Mouse (Mus musculus): ENCODE measurements around the gene Olfr1163. TPM values are rescaled to one million over a fixed set of nuclear protein-coding genes. Genes with fewer than 3 reads are reported as not detected.
"Not testable (repeated sequence)": the region's sequence is repeated elsewhere in the genome, so short reads cannot be mapped to it uniquely, and the experiment has no call there.

Gene Olfr1163
- not detected in 2 replicates for total RNA-seq (2017)

DNA sequence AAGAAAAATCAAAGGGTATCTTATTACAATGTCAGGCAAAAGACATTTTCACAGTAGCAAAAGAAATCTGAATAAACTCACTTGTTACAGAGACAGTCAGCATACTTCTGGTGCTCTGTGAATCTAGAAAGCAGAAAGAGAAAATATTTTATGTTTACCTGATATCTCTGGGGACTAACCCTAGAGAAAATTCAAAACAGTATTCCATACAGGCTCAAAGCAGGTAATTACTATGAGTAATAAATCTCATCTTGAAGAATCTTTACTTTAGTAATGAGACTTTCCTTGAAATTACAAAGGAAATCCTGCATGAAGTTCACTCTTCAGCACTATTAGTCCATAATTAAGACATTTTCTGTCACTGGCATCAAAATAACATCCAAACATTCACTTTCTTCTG, at the start of gene Olfr1163:
Gene Olfr1163, minus strand, starts transcription at position 101 of the 400 bp plus-strand sequence.
- ATAC-seq (replicated peaks; ENCODE audit: low read depth, poor library complexity, severe bottlenecking), result no peak

- ATAC-seq (replicated peaks; ENCODE audit: low read depth, poor library complexity, severe bottlenecking), result no peak
Measured at GRCm38 (mm10) chr2:88093866-88094265, 22.2 kb upstream of the Olfr1163 start, which contains the start of gene Olfr1164. TSS of gene Olfr1164 (minus strand) at chr2:88093966.

DNA sequence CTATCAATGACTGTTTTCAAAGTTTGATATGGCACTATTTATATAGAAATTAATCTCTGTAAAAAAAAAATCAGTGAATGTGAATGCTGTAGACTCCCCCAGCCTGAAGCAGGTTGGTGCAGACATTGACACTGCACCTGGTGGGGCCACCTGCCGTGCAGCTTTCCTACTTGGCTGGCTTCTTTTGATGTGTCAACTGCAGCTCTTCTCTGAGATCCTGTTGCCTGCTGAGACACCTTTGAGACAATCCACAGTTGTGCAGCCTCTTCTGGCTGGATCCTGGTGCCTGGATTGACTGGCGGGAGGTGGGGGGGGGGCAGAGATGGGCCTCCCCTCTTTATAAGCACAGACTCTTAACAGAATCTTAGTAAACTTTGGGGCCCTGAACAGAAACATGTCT, 8.0 kb downstream of the Olfr1163 start:
- ATAC-seq (replicated peaks; ENCODE audit: low read depth, poor library complexity, severe bottlenecking), result no peak

- no peak for ATAC-seq (replicated peaks; ENCODE audit: low read depth, poor library complexity, severe bottlenecking)
Measured at GRCm38 (mm10) chr2:88051029-88051428, 20.6 kb downstream of the Olfr1163 start, which contains the start of gene Olfr1162. TSS of gene Olfr1162 (minus strand) at chr2:88051129.

DNA sequence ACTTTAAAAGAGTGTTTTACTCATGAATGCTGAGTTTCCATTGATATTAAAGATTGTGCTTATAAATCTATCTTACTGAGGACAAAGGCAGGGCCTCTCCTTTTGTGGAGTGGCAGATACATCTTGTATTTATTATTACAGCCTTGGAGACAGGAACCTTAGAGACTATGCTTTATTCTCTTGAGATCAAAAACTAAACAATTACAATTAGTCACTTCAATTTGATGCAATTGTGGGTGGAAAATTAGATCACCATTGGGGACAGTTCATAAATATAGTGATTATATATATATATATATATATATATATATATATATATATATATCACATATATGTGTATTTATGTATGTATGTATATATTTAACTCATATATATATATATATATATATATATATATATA, 34.0 kb downstream of the Olfr1163 start, which contains the start of gene Olfr73:
Gene Olfr73, minus strand, starts transcription at position 101 of the 400 bp plus-strand sequence.
- ATAC-seq (replicated peaks; ENCODE audit: low read depth, poor library complexity, severe bottlenecking), result no peak

GRCm38 (mm10) chr2:88022474-88022873, 49.2 kb downstream of the Olfr1163 start, which contains the start of gene Olfr1161:
TSS of gene Olfr1161 (plus strand) at chr2:88022774.
- ATAC-seq (replicated peaks; ENCODE audit: low read depth, poor library complexity, severe bottlenecking), result not testable (repeated sequence)

Other genes with a start within 250 kb of the Olfr1163 start
- gene Olfr1148, start 241.3 kb downstream of the Olfr1163 start, total RNA-seq (2017), result not detected in 2 replicates
- not detected in 2 replicates for gene Olfr1150-ps1, start 227.8 kb downstream of the Olfr1163 start, total RNA-seq (2017)
- not detected in 2 replicates for gene Olfr1151, start 216.0 kb downstream of the Olfr1163 start, total RNA-seq (2017)
- gene Olfr1152, start 205.3 kb downstream of the Olfr1163 start, total RNA-seq (2017), result not detected in 2 replicates
- gene Olfr1153, start 176.9 kb downstream of the Olfr1163 start, total RNA-seq (2017), result not detected in 2 replicates
- gene Olfr1154, start 166.7 kb downstream of the Olfr1163 start, total RNA-seq (2017), result not detected in 2 replicates
- not detected in 2 replicates for gene Olfr1155, start 126.7 kb downstream of the Olfr1163 start, total RNA-seq (2017)
- gene Olfr1156, start 118.7 kb downstream of the Olfr1163 start, total RNA-seq (2017), result not detected in 2 replicates
- not detected in 2 replicates for gene Olfr1157, start 103.5 kb downstream of the Olfr1163 start, total RNA-seq (2017)
- gene Olfr74, start 97.2 kb downstream of the Olfr1163 start, total RNA-seq (2017), result not detected in 2 replicates
- not detected in 2 replicates for gene Olfr1158, start 81.7 kb downstream of the Olfr1163 start, total RNA-seq (2017)
- not detected in 2 replicates for gene Olfr1160, start 63.6 kb downstream of the Olfr1163 start, total RNA-seq (2017)
- gene Olfr1161, start 49.1 kb downstream of the Olfr1163 start, total RNA-seq (2017), result not detected in 2 replicates
- gene Olfr73, start 34.1 kb downstream of the Olfr1163 start, total RNA-seq (2017), result not detected in 2 replicates
- gene Olfr1162, start 20.7 kb downstream of the Olfr1163 start, total RNA-seq (2017), result not detected in 2 replicates
- gene Olfr1164, start 22.1 kb upstream of the Olfr1163 start, total RNA-seq (2017), result not detected in 2 replicates
- gene Olfr1166, start 56.4 kb upstream of the Olfr1163 start, total RNA-seq (2017), result not detected in 2 replicates
- not detected in 2 replicates for gene Olfr1167, start 83.4 kb upstream of the Olfr1163 start, total RNA-seq (2017)
- not detected in 2 replicates for gene Olfr1168, start 110.0 kb upstream of the Olfr1163 start, total RNA-seq (2017)
- gene Olfr1170, start 156.5 kb upstream of the Olfr1163 start, total RNA-seq (2017), result not detected in 2 replicates
- not detected in 2 replicates for gene Olfr1173, start 208.0 kb upstream of the Olfr1163 start, total RNA-seq (2017)
- gene Olfr1174-ps, start 243.3 kb upstream of the Olfr1163 start, total RNA-seq (2017), result not detected in 2 replicates

All from common myeloid progenitor, adult 5-6 weeks (primary cell).